Mouse (Mus musculus): ENCODE measurements at regions not wholly inside any gene's neighbourhood (a gene's known extent, or its start where the extent isn't known, plus 50 kb on each side); places are given as distances from the start of the nearest gene placed in this dataset.
A peak's percentile ranks its signal among the peaks of the same experiment; 100 is the strongest.
"Not testable (repeated sequence)": the region's sequence is repeated elsewhere in the genome, so short reads cannot be mapped to it uniquely, and the experiment has no call there.

GRCm38 (mm10) chr5:91790412-91790811 is 172.5 kb downstream of the Rchy1 start:
- no peak for ATAC-seq (replicated peaks in 1 of 2; ENCODE audit: insufficient read depth in 1 of 2, low FRiP score in 2 of 2, low TSS enrichment in 1 of 2, low read depth in 1 of 2, poor library complexity in 2 of 2, severe bottlenecking in 2 of 2)

- ATAC-seq (replicated peaks in 1 of 2; ENCODE audit: insufficient read depth in 1 of 2, low FRiP score in 2 of 2, low TSS enrichment in 1 of 2, low read depth in 1 of 2, poor library complexity in 2 of 2, severe bottlenecking in 2 of 2): no peak
Measured at GRCm38 (mm10) chr5:91783966-91784365, 178.9 kb downstream of the Rchy1 start.

- no peak for ATAC-seq (replicated peaks in 1 of 2; ENCODE audit: insufficient read depth in 1 of 2, low FRiP score in 2 of 2, low TSS enrichment in 1 of 2, low read depth in 1 of 2, poor library complexity in 2 of 2, severe bottlenecking in 2 of 2)
Measured at GRCm38 (mm10) chr5:91776971-91777370, 185.9 kb downstream of the Rchy1 start.

DNA sequence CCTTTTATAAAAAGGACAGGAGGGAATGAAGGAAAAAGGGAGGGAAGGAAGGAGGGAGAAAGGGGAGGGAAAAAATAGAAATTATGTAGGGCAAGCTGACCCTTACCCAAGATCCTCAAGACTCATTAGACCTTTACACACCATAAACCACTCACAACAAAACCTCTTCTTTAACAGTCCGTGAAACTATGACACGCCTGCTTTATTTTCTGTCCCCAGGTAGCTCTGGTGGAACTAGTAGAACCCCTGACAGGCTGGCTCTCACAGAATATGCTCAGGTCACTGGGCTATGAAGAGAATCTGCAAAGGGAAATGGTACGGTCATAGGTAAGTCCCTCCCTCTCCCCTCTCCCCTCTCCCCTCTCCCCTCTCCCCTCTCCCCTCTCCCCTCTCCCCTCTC is 188.8 kb downstream of the Rchy1 start:
- no peak for ATAC-seq (replicated peaks in 1 of 2; ENCODE audit: insufficient read depth in 1 of 2, low FRiP score in 2 of 2, low TSS enrichment in 1 of 2, low read depth in 1 of 2, poor library complexity in 2 of 2, severe bottlenecking in 2 of 2)

GRCm38 (mm10) chr5:91767886-91768285 is 195.0 kb downstream of the Rchy1 start:
- no peak for ATAC-seq (replicated peaks in 1 of 2; ENCODE audit: insufficient read depth in 1 of 2, low FRiP score in 2 of 2, low TSS enrichment in 1 of 2, low read depth in 1 of 2, poor library complexity in 2 of 2, severe bottlenecking in 2 of 2)

GRCm38 (mm10) chr5:91767060-91767459 is 195.8 kb downstream of the Rchy1 start:
- no peak for ATAC-seq (replicated peaks in 1 of 2; ENCODE audit: insufficient read depth in 1 of 2, low FRiP score in 2 of 2, low TSS enrichment in 1 of 2, low read depth in 1 of 2, poor library complexity in 2 of 2, severe bottlenecking in 2 of 2)

DNA sequence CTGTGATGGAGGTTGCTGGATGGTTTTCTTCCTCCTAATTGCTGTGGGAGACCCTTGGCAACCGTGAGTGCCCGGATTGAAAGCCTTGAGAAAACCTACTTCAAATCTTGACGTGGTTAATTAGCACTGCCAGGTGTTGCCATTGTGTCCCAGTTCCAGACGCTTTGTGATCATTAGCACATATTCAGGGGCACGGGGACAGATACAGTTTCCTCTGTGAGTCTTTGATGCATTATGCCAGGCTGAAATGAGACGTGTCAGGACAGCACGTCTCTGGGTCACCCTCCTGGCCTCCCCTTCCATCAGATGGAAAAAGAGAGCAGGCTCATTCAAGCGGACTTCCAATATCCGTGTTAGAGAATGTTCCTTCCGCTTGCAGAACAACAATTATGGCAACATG is 198.2 kb downstream of the Rchy1 start:
- ATAC-seq (replicated peaks in 1 of 2; ENCODE audit: insufficient read depth in 1 of 2, low FRiP score in 2 of 2, low TSS enrichment in 1 of 2, low read depth in 1 of 2, poor library complexity in 2 of 2, severe bottlenecking in 2 of 2): no peak

- ATAC-seq (replicated peaks in 1 of 2; ENCODE audit: insufficient read depth in 1 of 2, low FRiP score in 2 of 2, low TSS enrichment in 1 of 2, low read depth in 1 of 2, poor library complexity in 2 of 2, severe bottlenecking in 2 of 2): no peak
Measured at GRCm38 (mm10) chr5:91762589-91762988, 200.3 kb downstream of the Rchy1 start.

DNA sequence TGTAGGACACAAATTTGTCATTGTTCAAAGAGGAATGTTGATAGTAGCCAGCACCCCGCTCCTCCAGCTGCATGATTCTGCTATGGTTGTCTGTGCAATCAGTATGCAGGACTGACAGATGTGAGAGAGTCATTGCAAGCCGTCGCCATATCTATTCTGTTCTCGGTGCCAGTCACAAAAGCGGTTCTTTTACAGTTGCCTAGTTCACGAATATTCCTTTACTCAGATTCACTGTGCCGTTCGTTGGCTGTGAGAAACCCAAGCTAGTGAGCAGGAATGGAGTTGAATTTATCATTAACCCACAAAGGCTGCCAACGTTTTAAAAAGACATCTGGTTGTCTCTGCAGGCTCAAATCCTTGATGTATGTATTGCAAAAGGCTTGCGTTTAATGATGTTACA is 206.9 kb downstream of the Rchy1 start:
- no peak for ATAC-seq (replicated peaks in 1 of 2; ENCODE audit: insufficient read depth in 1 of 2, low FRiP score in 2 of 2, low TSS enrichment in 1 of 2, low read depth in 1 of 2, poor library complexity in 2 of 2, severe bottlenecking in 2 of 2)

GRCm38 (mm10) chr5:91752846-91753245 is 210.0 kb downstream of the Rchy1 start:
- ATAC-seq (replicated peaks in 1 of 2; ENCODE audit: insufficient read depth in 1 of 2, low FRiP score in 2 of 2, low TSS enrichment in 1 of 2, low read depth in 1 of 2, poor library complexity in 2 of 2, severe bottlenecking in 2 of 2): not testable (repeated sequence)

GRCm38 (mm10) chr5:91751168-91751567 is 211.7 kb downstream of the Rchy1 start:
- ATAC-seq (replicated peaks in 1 of 2; ENCODE audit: insufficient read depth in 1 of 2, low FRiP score in 2 of 2, low TSS enrichment in 1 of 2, low read depth in 1 of 2, poor library complexity in 2 of 2, severe bottlenecking in 2 of 2): peak; percentile 62 to 73; a peak in 3 of 4 replicates

GRCm38 (mm10) chr5:91746077-91746476 is 216.8 kb downstream of the Rchy1 start:
- ATAC-seq (replicated peaks in 1 of 2; ENCODE audit: insufficient read depth in 1 of 2, low FRiP score in 2 of 2, low TSS enrichment in 1 of 2, low read depth in 1 of 2, poor library complexity in 2 of 2, severe bottlenecking in 2 of 2): no peak

- ATAC-seq (replicated peaks in 1 of 2; ENCODE audit: insufficient read depth in 1 of 2, low FRiP score in 2 of 2, low TSS enrichment in 1 of 2, low read depth in 1 of 2, poor library complexity in 2 of 2, severe bottlenecking in 2 of 2): no peak
Measured at GRCm38 (mm10) chr5:91744389-91744788, 218.5 kb downstream of the Rchy1 start.

DNA sequence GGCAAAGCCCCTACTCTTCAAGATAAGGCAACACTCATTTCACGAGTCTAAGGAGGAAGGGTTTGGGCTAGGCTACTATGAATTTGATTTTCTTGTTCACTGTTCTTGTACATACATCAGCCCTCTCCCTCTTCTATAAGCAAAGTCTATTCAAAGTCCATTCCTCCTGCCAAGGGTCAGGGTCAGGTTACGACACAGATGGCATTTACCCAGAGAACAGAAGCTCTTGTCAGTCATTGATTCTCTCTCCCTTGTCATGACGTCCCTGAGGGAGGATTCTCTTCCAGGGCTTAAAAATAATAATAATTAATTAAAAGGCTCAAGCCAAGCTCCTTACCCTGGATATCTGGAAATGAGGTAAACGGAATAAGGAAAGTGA is 222.7 kb downstream of the Rchy1 start:
- no peak for ATAC-seq (replicated peaks in 1 of 2; ENCODE audit: insufficient read depth in 1 of 2, low FRiP score in 2 of 2, low TSS enrichment in 1 of 2, low read depth in 1 of 2, poor library complexity in 2 of 2, severe bottlenecking in 2 of 2)

- no peak for ATAC-seq (replicated peaks in 1 of 2; ENCODE audit: insufficient read depth in 1 of 2, low FRiP score in 2 of 2, low TSS enrichment in 1 of 2, low read depth in 1 of 2, poor library complexity in 2 of 2, severe bottlenecking in 2 of 2)
Measured at GRCm38 (mm10) chr5:91739433-91740158, 222.2 kb downstream of the Parm1 start.

- no peak for ATAC-seq (replicated peaks in 1 of 2; ENCODE audit: insufficient read depth in 1 of 2, low FRiP score in 2 of 2, low TSS enrichment in 1 of 2, low read depth in 1 of 2, poor library complexity in 2 of 2, severe bottlenecking in 2 of 2)
Measured at GRCm38 (mm10) chr5:91732002-91732401, 214.6 kb downstream of the Parm1 start.

GRCm38 (mm10) chr5:91731155-91731554 is 213.7 kb downstream of the Parm1 start:
- ATAC-seq (replicated peaks in 1 of 2; ENCODE audit: insufficient read depth in 1 of 2, low FRiP score in 2 of 2, low TSS enrichment in 1 of 2, low read depth in 1 of 2, poor library complexity in 2 of 2, severe bottlenecking in 2 of 2): no peak

DNA sequence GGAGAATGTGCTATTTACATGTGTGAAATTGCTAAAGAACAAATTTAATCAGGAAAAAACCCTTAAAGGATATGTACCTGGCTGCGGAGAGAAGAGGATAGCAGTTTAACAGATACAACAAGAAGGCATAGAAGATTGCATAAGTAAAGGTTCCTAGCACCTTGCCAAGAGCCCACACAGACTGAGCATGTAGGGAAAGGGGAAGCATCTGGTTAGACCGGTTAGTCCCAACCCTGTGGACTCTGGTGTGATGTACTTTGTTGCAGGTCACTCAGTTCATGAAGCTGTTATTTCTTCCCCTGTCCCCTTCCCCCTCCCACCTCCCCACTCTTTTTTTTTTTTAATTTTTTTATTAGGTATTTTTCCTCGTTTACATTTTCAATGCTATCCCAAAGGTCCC is 212.5 kb downstream of the Parm1 start:
- peak; percentile 72 to 74; a peak in 3 of 4 replicates for ATAC-seq (replicated peaks in 1 of 2; ENCODE audit: insufficient read depth in 1 of 2, low FRiP score in 2 of 2, low TSS enrichment in 1 of 2, low read depth in 1 of 2, poor library complexity in 2 of 2, severe bottlenecking in 2 of 2)

- no peak for ATAC-seq (replicated peaks in 1 of 2; ENCODE audit: insufficient read depth in 1 of 2, low FRiP score in 2 of 2, low TSS enrichment in 1 of 2, low read depth in 1 of 2, poor library complexity in 2 of 2, severe bottlenecking in 2 of 2)
Measured at GRCm38 (mm10) chr5:91729415-91729814, 212.0 kb downstream of the Parm1 start.

Measured in hematopoietic stem cell, adult 5-6 weeks (primary cell).